Mouse (Mus musculus) liver, adult (tissue): Measurements from ENCODE around the gene Rpl35a.

Experiments
- GATA4 ChIP-seq: IDR thresholded peaks from 2 replicates; pipeline ENCODE4 v1.6.1; 2014; ENCODE audit warnings: mild to moderate bottlenecking, low read length; ENCODE audit not compliant: insufficient replicate concordance

Rpl35a gene

GRCm38 (mm10) chr16:33076078-33076477, 19.8 kb downstream of the Rpl35a start:
- TF ChIP-seq GATA4 = no peak

GRCm38 (mm10) chr16:33077069-33077627, 20.9 kb downstream of the Rpl35a start:
- no peak for TF ChIP-seq GATA4

- no peak for TF ChIP-seq GATA4
Observed at GRCm38 (mm10) chr16:33080063-33080462, 23.8 kb downstream of the Rpl35a start.

GRCm38 (mm10) chr16:33082951-33083350, 26.7 kb downstream of the Rpl35a start:
- no peak for TF ChIP-seq GATA4

DNA sequence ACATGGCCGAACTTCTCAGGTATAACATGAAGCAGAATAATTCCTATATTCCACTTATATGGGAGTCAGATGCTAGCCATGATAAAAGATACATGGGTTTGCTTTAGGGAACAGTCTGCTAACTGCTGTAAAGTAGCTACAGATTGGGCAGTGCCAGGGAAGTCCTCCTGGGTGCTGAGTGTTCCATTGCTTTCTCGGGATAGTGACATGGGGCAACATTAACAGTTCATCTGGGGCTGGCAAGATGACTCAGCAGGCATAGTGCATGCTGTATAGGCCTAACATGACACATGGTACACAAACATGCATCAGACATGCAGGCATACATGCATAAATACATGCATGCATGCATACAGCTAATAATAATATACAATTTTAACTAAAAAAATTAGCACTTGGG, 27.7 kb downstream of the Rpl35a start:
- TF ChIP-seq GATA4 = no peak

GRCm38 (mm10) chr16:33085666-33086065, 29.4 kb downstream of the Rpl35a start:
- TF ChIP-seq GATA4 = no peak
